Mouse (Mus musculus): ENCODE measurements around the gene Gm42420. TPM values are rescaled to one million over a fixed set of nuclear protein-coding genes. Genes with fewer than 3 reads are reported as not detected.

Gm42420 gene
- 0.50 and 0.62 TPM in 2 replicates for polyA plus RNA-seq (2014; fragmentation: Nextera tagmentation; extraction: Ambion mirVana)

GRCm38 (mm10) chr6:39585517-39585916 is at the start of gene Gm42420:
TSS of gene Gm42420 (plus strand) at chr6:39585753.
- Histone ChIP-seq H3K4me3 (ENCODE audit: low read depth, low read length) (no peak within 1 kb of the TSS), H3K27ac (ENCODE audit: low read length) (no peak within 1 kb of the TSS), H3K4me2 (replicated peaks; ENCODE audit: low read depth, low read length) (no peak within 1 kb of the TSS), H3K9ac (replicated peaks; ENCODE audit: low read depth, low read length) (no peak within 1 kb of the TSS), H3K36me3 (ENCODE audit: control insufficient read depth, insufficient read depth, low read length) (peaks cover 28% of the 10 kb centered on the region; the same call in 1 of the 2 replicates), H3K4me1 (ENCODE audit: control insufficient read depth, insufficient read depth, low read length) (no peaks in the 10 kb centered on the region), H3K27me3 (ENCODE audit: control insufficient read depth, insufficient read depth, low read length) (no peaks in the 10 kb centered on the region), H3K9me3 (ENCODE audit: control insufficient read depth, low read depth, low read length) (no peaks in the 10 kb centered on the region)
- no peak for ATAC-seq (ENCODE audit: insufficient number of reproducible peaks, insufficient read depth, low FRiP score, low read depth)
- 89% methylated on average over 6 of the region's 6 CpGs for WGBS

GRCm38 (mm10) chr6:39536621-39537020 is 48.9 kb upstream of the Gm42420 start:
- 31% methylated on average over 1 of the region's 1 CpGs for WGBS

GRCm38 (mm10) chr6:39537276-39537675 is 48.3 kb upstream of the Gm42420 start:
- 96% methylated on average over 5 of the region's 5 CpGs for WGBS
- no peak overlapping the region for H3K4me3 ChIP-seq (ENCODE audit: low read depth, low read length)
- H3K4me1 ChIP-seq (ENCODE audit: control insufficient read depth, insufficient read depth, low read length): peaks cover 32% of the 10 kb centered on the region
- ATAC-seq (ENCODE audit: insufficient number of reproducible peaks, insufficient read depth, low FRiP score, low read depth): no peak
- H3K27me3 ChIP-seq (ENCODE audit: control insufficient read depth, insufficient read depth, low read length): no peaks in the 10 kb centered on the region
- H3K9me3 ChIP-seq (ENCODE audit: control insufficient read depth, low read depth, low read length): no peaks in the 10 kb centered on the region
- H3K27ac ChIP-seq (ENCODE audit: low read length): no peak overlapping the region
- no peaks in the 10 kb centered on the region for H3K36me3 ChIP-seq (ENCODE audit: control insufficient read depth, insufficient read depth, low read length)
- H3K4me2 ChIP-seq (replicated peaks; ENCODE audit: low read depth, low read length): no peak overlapping the region
- H3K9ac ChIP-seq (replicated peaks; ENCODE audit: low read depth, low read length): no peak overlapping the region

More at GRCm38 (mm10) chr6:39536621-39537020, 48.9 kb upstream of the Gm42420 start:
- ATAC-seq (ENCODE audit: insufficient number of reproducible peaks, insufficient read depth, low FRiP score, low read depth): no peak
- H3K9me3 ChIP-seq (ENCODE audit: control insufficient read depth, low read depth, low read length): no peaks in the 10 kb centered on the region
- no peak overlapping the region for H3K9ac ChIP-seq (replicated peaks; ENCODE audit: low read depth, low read length)
- H3K4me3 ChIP-seq (ENCODE audit: low read depth, low read length): no peak overlapping the region
- H3K4me2 ChIP-seq (replicated peaks; ENCODE audit: low read depth, low read length): no peak overlapping the region
- H3K27me3 ChIP-seq (ENCODE audit: control insufficient read depth, insufficient read depth, low read length): no peaks in the 10 kb centered on the region
- no peak overlapping the region for H3K27ac ChIP-seq (ENCODE audit: low read length)
- no peaks in the 10 kb centered on the region for H3K36me3 ChIP-seq (ENCODE audit: control insufficient read depth, insufficient read depth, low read length)
- H3K4me1 ChIP-seq (ENCODE audit: control insufficient read depth, insufficient read depth, low read length): peaks cover 29% of the 10 kb centered on the region

- Histone ChIP-seq H3K27ac (ENCODE audit: low read length) (peak overlapping the region; percentile 52; the same call in 1 of the 2 replicates), H3K4me3 (ENCODE audit: low read depth, low read length) (no peak overlapping the region), H3K9ac (replicated peaks; ENCODE audit: low read depth, low read length) (no peak overlapping the region), H3K27me3 (ENCODE audit: control insufficient read depth, insufficient read depth, low read length) (no peaks in the 10 kb centered on the region), H3K4me2 (replicated peaks; ENCODE audit: low read depth, low read length) (no peak overlapping the region), H3K4me1 (ENCODE audit: control insufficient read depth, insufficient read depth, low read length) (peaks cover 41% of the 10 kb centered on the region), H3K9me3 (ENCODE audit: control insufficient read depth, low read depth, low read length) (no peaks in the 10 kb centered on the region), H3K36me3 (ENCODE audit: control insufficient read depth, insufficient read depth, low read length) (no peaks in the 10 kb centered on the region)
- WGBS: 40% methylated on average over 8 of the region's 8 CpGs
- no peak for ATAC-seq (ENCODE audit: insufficient number of reproducible peaks, insufficient read depth, low FRiP score, low read depth)
Observed at GRCm38 (mm10) chr6:39538227-39538626, 47.3 kb upstream of the Gm42420 start.

- Histone ChIP-seq H3K36me3 (ENCODE audit: control insufficient read depth, insufficient read depth, low read length) (no peaks in the 10 kb centered on the region), H3K4me2 (replicated peaks; ENCODE audit: low read depth, low read length) (peak overlapping the region; percentile 23; the same call in 1 of the 2 replicates), H3K27me3 (ENCODE audit: control insufficient read depth, insufficient read depth, low read length) (no peaks in the 10 kb centered on the region), H3K9ac (replicated peaks; ENCODE audit: low read depth, low read length) (no peak overlapping the region), H3K4me3 (ENCODE audit: low read depth, low read length) (no peak overlapping the region), H3K4me1 (ENCODE audit: control insufficient read depth, insufficient read depth, low read length) (peaks cover 55% of the 10 kb centered on the region), H3K27ac (ENCODE audit: low read length) (peak overlapping the region; percentile 81), H3K9me3 (ENCODE audit: control insufficient read depth, low read depth, low read length) (no peaks in the 10 kb centered on the region)
- peak; percentile 26; the same call in 1 of the 2 replicates for ATAC-seq (ENCODE audit: insufficient number of reproducible peaks, insufficient read depth, low FRiP score, low read depth)
- WGBS: 16% methylated on average over 7 of the region's 7 CpGs
Observed at GRCm38 (mm10) chr6:39539679-39540155, 45.8 kb upstream of the Gm42420 start.

GRCm38 (mm10) chr6:39540563-39540962 is 45.0 kb upstream of the Gm42420 start:
- Histone ChIP-seq H3K4me3 (ENCODE audit: low read depth, low read length) (no peak overlapping the region), H3K4me1 (ENCODE audit: control insufficient read depth, insufficient read depth, low read length) (peaks cover 55% of the 10 kb centered on the region), H3K9ac (replicated peaks; ENCODE audit: low read depth, low read length) (no peak overlapping the region), H3K27me3 (ENCODE audit: control insufficient read depth, insufficient read depth, low read length) (no peaks in the 10 kb centered on the region), H3K9me3 (ENCODE audit: control insufficient read depth, low read depth, low read length) (no peaks in the 10 kb centered on the region), H3K36me3 (ENCODE audit: control insufficient read depth, insufficient read depth, low read length) (no peaks in the 10 kb centered on the region), H3K27ac (ENCODE audit: low read length) (no peak overlapping the region; the same call in 1 of the 2 replicates), H3K4me2 (replicated peaks; ENCODE audit: low read depth, low read length) (no peak overlapping the region)
- ATAC-seq (ENCODE audit: insufficient number of reproducible peaks, insufficient read depth, low FRiP score, low read depth): no peak
- WGBS: 44% methylated on average over 2 of the region's 2 CpGs

GRCm38 (mm10) chr6:39542631-39543597 is 42.6 kb upstream of the Gm42420 start:
- no peaks in the 10 kb centered on the region for H3K9me3 ChIP-seq (ENCODE audit: control insufficient read depth, low read depth, low read length)
- peak overlapping the region; percentile 25 for H3K4me2 ChIP-seq (replicated peaks; ENCODE audit: low read depth, low read length)
- peak overlapping the region; percentile 82 for H3K27ac ChIP-seq (ENCODE audit: low read length)
- H3K9ac ChIP-seq (replicated peaks; ENCODE audit: low read depth, low read length): no peak overlapping the region
- peak; percentile 88 for ATAC-seq (ENCODE audit: insufficient number of reproducible peaks, insufficient read depth, low FRiP score, low read depth)
- WGBS: 8% methylated on average over 15 of the region's 15 CpGs
- H3K4me3 ChIP-seq (ENCODE audit: low read depth, low read length): peak overlapping the region; percentile 7; the same call in 1 of the 2 replicates
- H3K36me3 ChIP-seq (ENCODE audit: control insufficient read depth, insufficient read depth, low read length): no peaks in the 10 kb centered on the region
- peaks cover 60% of the 10 kb centered on the region for H3K4me1 ChIP-seq (ENCODE audit: control insufficient read depth, insufficient read depth, low read length)
- no peaks in the 10 kb centered on the region for H3K27me3 ChIP-seq (ENCODE audit: control insufficient read depth, insufficient read depth, low read length)

- H3K4me3 ChIP-seq (ENCODE audit: low read depth, low read length): no peak overlapping the region
- H3K27ac ChIP-seq (ENCODE audit: low read length): peak overlapping the region; percentile 82
- no peaks in the 10 kb centered on the region for H3K36me3 ChIP-seq (ENCODE audit: control insufficient read depth, insufficient read depth, low read length)
- H3K9me3 ChIP-seq (ENCODE audit: control insufficient read depth, low read depth, low read length): no peaks in the 10 kb centered on the region
- H3K4me1 ChIP-seq (ENCODE audit: control insufficient read depth, insufficient read depth, low read length): peaks cover 52% of the 10 kb centered on the region
- no peak overlapping the region for H3K4me2 ChIP-seq (replicated peaks; ENCODE audit: low read depth, low read length)
- no peak for ATAC-seq (ENCODE audit: insufficient number of reproducible peaks, insufficient read depth, low FRiP score, low read depth)
- no peaks in the 10 kb centered on the region for H3K27me3 ChIP-seq (ENCODE audit: control insufficient read depth, insufficient read depth, low read length)
- 36% methylated on average over 15 of the region's 15 CpGs for WGBS
- H3K9ac ChIP-seq (replicated peaks; ENCODE audit: low read depth, low read length): no peak overlapping the region
Observed at GRCm38 (mm10) chr6:39543769-39544420, 41.7 kb upstream of the Gm42420 start.
